Mouse (Mus musculus): Measurements from ENCODE around the gene Cdh23.

DNA sequence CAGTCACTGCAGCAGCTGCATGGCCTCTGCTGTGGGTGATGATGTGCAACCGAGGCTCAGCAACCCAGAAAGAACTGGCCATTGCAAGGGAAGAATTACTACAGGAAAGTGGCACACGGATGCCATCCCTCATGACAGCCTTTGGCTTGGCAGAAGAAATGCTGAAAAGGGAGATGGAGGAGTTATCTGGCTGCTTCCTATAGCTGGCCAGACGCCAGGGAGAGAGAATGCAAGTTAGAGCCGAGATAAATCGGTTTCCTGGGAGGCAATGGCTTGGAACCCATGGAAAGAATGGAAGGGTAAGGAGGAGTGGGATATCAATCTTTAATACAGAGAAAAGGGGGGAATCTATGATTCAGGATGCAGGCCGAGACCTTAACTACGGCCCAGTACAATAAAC lies 301.4 kb downstream of the Cdh23 start:
- no peak for TF ChIP-seq CTCF (IDR thresholded peaks at IDR 0.05; ENCODE audit: insufficient read depth, low read depth, low read length)
- no peak for TF ChIP-seq POLR2A (IDR thresholded peaks at IDR 0.05; ENCODE audit: insufficient read depth, low read depth, low read length)
